Mouse (Mus musculus) limb, embryonic 10.5 days (tissue): Measurements from ENCODE around the gene Kcne1. TPM values are rescaled to one million over a fixed set of nuclear protein-coding genes. Genes with fewer than 3 reads are reported as not detected.

ENCODE experiments used
- DNase-seq: peaks from one replicate; pipeline ENCODE4 v3.0.0-alpha.2; 2017; ENCODE audit warnings: low spot score
- H3K27ac ChIP-seq: fragments of 300-500 bp; sonication (generic); 2 replicates; pipeline ENCODE4 v1.5.1; 2016; ENCODE audit warnings: mild to moderate bottlenecking
- H3K27me3 ChIP-seq: fragments of 300-500 bp; sonication (generic); 2 replicates; pipeline ENCODE4 v1.6.1; 2016; ENCODE audit warnings: low read depth, mild to moderate bottlenecking; ENCODE audit not compliant: poor library complexity, severe bottlenecking
- H3K36me3 ChIP-seq: fragments of 300-500 bp; sonication (generic); 2 replicates; pipeline ENCODE4 v1.6.1; 2016; ENCODE audit warnings: mild to moderate bottlenecking, moderate library complexity
- H3K4me1 ChIP-seq: fragments of 300-500 bp; sonication (generic); 2 replicates; pipeline ENCODE4 v1.6.1; 2016
- H3K4me3 ChIP-seq: fragments of 300-500 bp; sonication (generic); 2 replicates; pipeline ENCODE4 v1.5.1; 2016; ENCODE audit warnings: mild to moderate bottlenecking, moderate library complexity
- H3K9me3 ChIP-seq: fragments of 300-500 bp; sonication (generic); replicated peaks from 2 replicates; pipeline ENCODE4 v1.6.1; 2016; ENCODE audit warnings: mild to moderate bottlenecking
- WGBS: fragments of 180-500 bp; shearing (Covaris S2); methylation state at CpG from one replicate; pipeline ENCODE4 v1.1.7; 2016; 5-methylcytosine and 5-hydroxymethylcytosine counted together
- polyA plus RNA-seq: library from polyadenylated mRNA; unstranded; fragments of >200 nt; fragmentation: Nextera tagmentation; extraction: Ambion mirVana; gene quantifications from 2 replicates; pipeline ENCODE4 v1.2.1, GENCODE M21; 2016

Kcne1 gene
- polyA plus RNA-seq, 1 experiment from 2014 or later: 0.05 TPM

- Histone ChIP-seq H3K27ac (no peak overlapping the region), H3K36me3 (no peaks in the 10 kb centered on the region), H3K9me3 (no peaks in the 10 kb centered on the region), H3K4me1 (peaks cover 2% of the 10 kb centered on the region; the same call in 1 of the 2 replicates), H3K27me3 (no peaks in the 10 kb centered on the region), H3K4me3 (no peak overlapping the region)
- no peak for DNase-seq
These were observed 24.1 kb upstream of the Kcne1 start for GRCm38 (mm10) chr16:92383412-92383811.

GRCm38 (mm10) chr16:92382508-92382907, 23.2 kb upstream of the Kcne1 start:
- Histone ChIP-seq H3K27ac (no peak overlapping the region), H3K27me3 (no peaks in the 10 kb centered on the region), H3K36me3 (no peaks in the 10 kb centered on the region), H3K4me1 (peaks cover 2% of the 10 kb centered on the region; the same call in 1 of the 2 replicates), H3K9me3 (no peaks in the 10 kb centered on the region), H3K4me3 (no peak overlapping the region)
- no peak for DNase-seq
- 82% methylated on average over 6 of the region's 6 CpGs for WGBS

GRCm38 (mm10) chr16:92381092-92381491, 21.8 kb upstream of the Kcne1 start:
- Histone ChIP-seq H3K4me3 (no peak overlapping the region), H3K36me3 (no peaks in the 10 kb centered on the region), H3K9me3 (no peaks in the 10 kb centered on the region), H3K27ac (no peak overlapping the region), H3K27me3 (no peaks in the 10 kb centered on the region), H3K4me1 (peaks cover 2% of the 10 kb centered on the region; the same call in 1 of the 2 replicates)
- 66% methylated on average over 6 of the region's 6 CpGs for WGBS
- DNase-seq: no peak

GRCm38 (mm10) chr16:92376976-92377375, 17.7 kb upstream of the Kcne1 start:
- Histone ChIP-seq H3K27ac (no peak overlapping the region), H3K27me3 (no peaks in the 10 kb centered on the region), H3K9me3 (no peaks in the 10 kb centered on the region), H3K36me3 (no peaks in the 10 kb centered on the region), H3K4me3 (no peak overlapping the region), H3K4me1 (peaks cover 9% of the 10 kb centered on the region)
- no peak for DNase-seq
- 94% methylated on average over 6 of the region's 6 CpGs for WGBS

- H3K9me3 ChIP-seq: no peaks in the 10 kb centered on the region
- WGBS: 40% methylated on average over 5 of the region's 5 CpGs
- no peak for DNase-seq
- H3K36me3 ChIP-seq: no peaks in the 10 kb centered on the region
- H3K27ac ChIP-seq: no peak overlapping the region
- no peak overlapping the region for H3K4me3 ChIP-seq
- H3K27me3 ChIP-seq: peaks cover 15% of the 10 kb centered on the region
- peaks cover 31% of the 10 kb centered on the region for H3K4me1 ChIP-seq
These were observed 12.4 kb upstream of the Kcne1 start for GRCm38 (mm10) chr16:92371623-92372022.

- Histone ChIP-seq H3K4me1 (peaks cover 31% of the 10 kb centered on the region), H3K27me3 (peaks cover 15% of the 10 kb centered on the region), H3K4me3 (no peak overlapping the region), H3K36me3 (no peaks in the 10 kb centered on the region), H3K9me3 (no peaks in the 10 kb centered on the region), H3K27ac (no peak overlapping the region)
- WGBS: 65% methylated on average over 2 of the region's 2 CpGs
- no peak for DNase-seq
These were observed 10.0 kb upstream of the Kcne1 start for GRCm38 (mm10) chr16:92369260-92369659.

- Histone ChIP-seq H3K4me1 (peaks cover 8% of the 10 kb centered on the region; the same call in 1 of the 2 replicates), H3K9me3 (no peaks in the 10 kb centered on the region), H3K36me3 (no peaks in the 10 kb centered on the region), H3K27ac (no peak overlapping the region), H3K27me3 (peaks cover 4% of the 10 kb centered on the region; the same call in 1 of the 2 replicates), H3K4me3 (no peak overlapping the region)
- 78% methylated on average over 7 of the region's 7 CpGs for WGBS
- DNase-seq: no peak
These were observed 6.2 kb upstream of the Kcne1 start for GRCm38 (mm10) chr16:92365477-92365876.

GRCm38 (mm10) chr16:92360711-92361110, 1.4 kb upstream of the Kcne1 start:
- DNase-seq: no peak
- H3K36me3 ChIP-seq: no peaks in the 10 kb centered on the region
- WGBS: 79% methylated on average over 7 of the region's 7 CpGs

GRCm38 (mm10) chr16:92358734-92359133, 534 bp downstream of the Kcne1 start:
- no peaks in the 10 kb centered on the region for H3K9me3 ChIP-seq
- no peaks in the 10 kb centered on the region for H3K36me3 ChIP-seq
- peaks cover 34% of the 10 kb centered on the region for H3K27me3 ChIP-seq
- 0 out of 2 replicates have a peak overlapping the region, but pooled peaks have one; percentile 40 for H3K27ac ChIP-seq
- peaks cover 45% of the 10 kb centered on the region for H3K4me1 ChIP-seq
- DNase-seq: no peak
- H3K4me3 ChIP-seq: peak overlapping the region; percentile 14; the same call in 1 of the 2 replicates
- 20% methylated on average over 9 of the region's 9 CpGs for WGBS

More at GRCm38 (mm10) chr16:92360711-92361110, 1.4 kb upstream of the Kcne1 start:
- Histone ChIP-seq H3K4me3 (no peak overlapping the region), H3K9me3 (no peaks in the 10 kb centered on the region), H3K27ac (no peak overlapping the region), H3K27me3 (peaks cover 33% of the 10 kb centered on the region), H3K4me1 (peaks cover 28% of the 10 kb centered on the region)

GRCm38 (mm10) chr16:92357566-92357965, 1.7 kb downstream of the Kcne1 start:
- Histone ChIP-seq H3K27ac (no peak overlapping the region), H3K4me3 (no peak overlapping the region), H3K36me3 (no peaks in the 10 kb centered on the region), H3K4me1 (peaks cover 50% of the 10 kb centered on the region), H3K9me3 (no peaks in the 10 kb centered on the region), H3K27me3 (peaks cover 34% of the 10 kb centered on the region)
- DNase-seq: no peak
- 89% methylated on average over 10 of the region's 10 CpGs for WGBS

- Histone ChIP-seq H3K27ac (no peak overlapping the region), H3K9me3 (no peaks in the 10 kb centered on the region), H3K27me3 (peaks cover 34% of the 10 kb centered on the region), H3K4me3 (no peak overlapping the region), H3K4me1 (peaks cover 50% of the 10 kb centered on the region), H3K36me3 (no peaks in the 10 kb centered on the region)
- DNase-seq: no peak
- WGBS: 79% methylated on average over 9 of the region's 9 CpGs
These were observed 2.2 kb downstream of the Kcne1 start for GRCm38 (mm10) chr16:92357023-92357422.

GRCm38 (mm10) chr16:92355982-92356381, 3.3 kb downstream of the Kcne1 start:
- Histone ChIP-seq H3K27ac (no peak overlapping the region), H3K4me3 (no peak overlapping the region), H3K4me1 (peaks cover 50% of the 10 kb centered on the region), H3K9me3 (no peaks in the 10 kb centered on the region), H3K36me3 (no peaks in the 10 kb centered on the region), H3K27me3 (peaks cover 38% of the 10 kb centered on the region)
- 75% methylated on average over 11 of the region's 11 CpGs for WGBS
- DNase-seq: no peak

GRCm38 (mm10) chr16:92355366-92355765, 3.9 kb downstream of the Kcne1 start:
- H3K9me3 ChIP-seq: no peaks in the 10 kb centered on the region
- H3K36me3 ChIP-seq: no peaks in the 10 kb centered on the region
- DNase-seq: no peak
- H3K4me1 ChIP-seq: peaks cover 50% of the 10 kb centered on the region
- H3K4me3 ChIP-seq: no peak overlapping the region
- peaks cover 38% of the 10 kb centered on the region for H3K27me3 ChIP-seq
- 84% methylated on average over 5 of the region's 5 CpGs for WGBS
- H3K27ac ChIP-seq: no peak overlapping the region

GRCm38 (mm10) chr16:92353897-92354296, 5.4 kb downstream of the Kcne1 start:
- no peak for DNase-seq
- H3K36me3 ChIP-seq: no peaks in the 10 kb centered on the region
- H3K27ac ChIP-seq: no peak overlapping the region
- peaks cover 30% of the 10 kb centered on the region for H3K27me3 ChIP-seq
- peaks cover 42% of the 10 kb centered on the region for H3K4me1 ChIP-seq
- no peaks in the 10 kb centered on the region for H3K9me3 ChIP-seq
- no peak overlapping the region for H3K4me3 ChIP-seq
- WGBS: 40% methylated on average over 2 of the region's 2 CpGs
